Mouse (Mus musculus) lung, adult 2 months (tissue): ENCODE data around the gene H2-T22. TPM values are rescaled to one million over a fixed set of nuclear protein-coding genes. Genes with fewer than 3 reads are reported as not detected.
"Not testable (repeated sequence)": the region's sequence is repeated elsewhere in the genome, so short reads cannot be mapped to it uniquely, and the experiment has no call there.

Experiments
- DNase-seq: peaks from one replicate; pipeline ENCODE4 v3.0.0; 2022
- H3K4me1 ChIP-seq: fragments of 200-500 bp; 2 replicates; pipeline ENCODE4 v1.6.1; 2011; ENCODE audit warnings: low read length; ENCODE audit not compliant: control insufficient read depth, insufficient read depth
- H3K4me3 ChIP-seq: fragments of 200-500 bp; replicated peaks from 2 replicates; pipeline ENCODE3; 2011; ENCODE audit warnings: low read depth, mild to moderate bottlenecking, control low read depth, low read length; ENCODE audit errors: extremely low read depth
- CTCF ChIP-seq: fragments of 200-500 bp; IDR thresholded peaks from 2 replicates; pipeline ENCODE4 v1.5.1; 2011; ENCODE audit warnings: mild to moderate bottlenecking, low read length, control low read depth; ENCODE audit not compliant: insufficient read depth
- POLR2A ChIP-seq: fragments of 200-500 bp; IDR thresholded peaks from 2 replicates; pipeline ENCODE4 v1.6.1; 2011; ENCODE audit warnings: low read depth, mild to moderate bottlenecking, control low read depth, low read length, borderline replicate concordance; ENCODE audit errors: extremely low read depth
- WGBS: fragments of 180-500 bp; shearing (Covaris S2); methylation state at CpG from one replicate; pipeline ENCODE4 v1.1.7; 2018; 5-methylcytosine and 5-hydroxymethylcytosine counted together
- polyA plus RNA-seq: library from polyadenylated mRNA; depleted of rRNA; stranded (reverse); fragments of >200 nt; gene quantifications from 2 replicates; pipeline ENCODE4 v1.2.3, GENCODE M21; 2012

Gene H2-T22
- polyA plus RNA-seq, 1 experiment: 55.1 TPM

- TF ChIP-seq CTCF: no peak
- no peak for TF ChIP-seq POLR2A
- DNase-seq: no peak
- H3K4me1 ChIP-seq: no peaks in the 10 kb centered on the region
- H3K4me3 ChIP-seq: no peak overlapping the region
- 91% methylated on average over 5 of the region's 5 CpGs for WGBS
These were observed 27.6 kb downstream of the H2-T22 start for GRCm38 (mm10) chr17:36014977-36015376.

- 85% methylated on average over 7 of the region's 7 CpGs for WGBS
- DNase-seq, H3K4me1 ChIP-seq, H3K4me3 ChIP-seq: not testable (repeated sequence)
These were observed 38.1 kb downstream of the H2-T22 start for GRCm38 (mm10) chr17:36004409-36004808.

- DNase-seq: no peak
- WGBS: 83% methylated on average over 7 of the region's 7 CpGs
- H3K4me1 ChIP-seq: no peaks in the 10 kb centered on the region; the same call in 1 of the 2 replicates
- no peak for TF ChIP-seq CTCF
- TF ChIP-seq POLR2A: no peak
- no peak overlapping the region for H3K4me3 ChIP-seq
These were observed 39.2 kb downstream of the H2-T22 start for GRCm38 (mm10) chr17:36003331-36003730.

- 91% methylated on average over 6 of the region's 6 CpGs for WGBS
These were observed 40.6 kb downstream of the H2-T22 start for GRCm38 (mm10) chr17:36001966-36002365.

GRCm38 (mm10) chr17:36001121-36001897 is 41.2 kb downstream of the H2-T22 start:
- no peak overlapping the region for H3K4me3 ChIP-seq
- no peak for TF ChIP-seq POLR2A
- TF ChIP-seq CTCF: no peak
- 74% methylated on average over 12 of the region's 12 CpGs for WGBS
- DNase-seq: no peak
- peaks cover 3% of the 10 kb centered on the region; the same call in 1 of the 2 replicates for H3K4me1 ChIP-seq

More at GRCm38 (mm10) chr17:36001966-36002365, 40.6 kb downstream of the H2-T22 start:
- H3K4me3 ChIP-seq: no peak overlapping the region
- TF ChIP-seq CTCF (no peak), POLR2A (no peak)
- peaks cover 3% of the 10 kb centered on the region; the same call in 1 of the 2 replicates for H3K4me1 ChIP-seq
- DNase-seq: no peak

- TF ChIP-seq CTCF: no peak
- TF ChIP-seq POLR2A: no peak
- WGBS: 56% methylated on average over 4 of the region's 4 CpGs
- Histone ChIP-seq H3K4me3 (no peak overlapping the region), H3K4me1 (peaks cover 5% of the 10 kb centered on the region; the same call in 1 of the 2 replicates)
- DNase-seq: no peak
These were observed 42.2 kb downstream of the H2-T22 start for GRCm38 (mm10) chr17:36000349-36000748.

- H3K4me1 ChIP-seq: peaks cover 6% of the 10 kb centered on the region; the same call in 1 of the 2 replicates
- no peak for DNase-seq
- no peak overlapping the region for H3K4me3 ChIP-seq
- TF ChIP-seq CTCF (no peak), POLR2A (no peak)
- WGBS: 68% methylated on average over 7 of the region's 7 CpGs
These were observed 43.2 kb downstream of the H2-T22 start for GRCm38 (mm10) chr17:35999356-35999755.

GRCm38 (mm10) chr17:35998545-35999305 is 43.8 kb downstream of the H2-T22 start:
- no peak for TF ChIP-seq CTCF
- TF ChIP-seq POLR2A: no peak
- Histone ChIP-seq H3K4me1 (peaks cover 6% of the 10 kb centered on the region; the same call in 1 of the 2 replicates), H3K4me3 (no peak overlapping the region)
- WGBS: 67% methylated on average over 6 of the region's 6 CpGs
- DNase-seq: no peak

- no peak for DNase-seq
- peaks cover 6% of the 10 kb centered on the region; the same call in 1 of the 2 replicates for H3K4me1 ChIP-seq
These were observed 44.6 kb downstream of the H2-T22 start for GRCm38 (mm10) chr17:35997713-35998510.

More at GRCm38 (mm10) chr17:35997713-35998510, 44.6 kb downstream of the H2-T22 start:
- no peak overlapping the region for H3K4me3 ChIP-seq
- TF ChIP-seq POLR2A (no peak), CTCF (no peak)
- WGBS: 51% methylated on average over 12 of the region's 12 CpGs
